Mouse (Mus musculus): Measurements from ENCODE around the gene Otop1. TPM values are rescaled to one million over a fixed set of nuclear protein-coding genes. Genes with fewer than 3 reads are reported as not detected.

The Otop1 gene
- not detected in 2 replicates for total RNA-seq (2014; rRNA removed)
- not detected in 2 replicates for polyA plus RNA-seq (2012; rRNA removed)

DNA sequence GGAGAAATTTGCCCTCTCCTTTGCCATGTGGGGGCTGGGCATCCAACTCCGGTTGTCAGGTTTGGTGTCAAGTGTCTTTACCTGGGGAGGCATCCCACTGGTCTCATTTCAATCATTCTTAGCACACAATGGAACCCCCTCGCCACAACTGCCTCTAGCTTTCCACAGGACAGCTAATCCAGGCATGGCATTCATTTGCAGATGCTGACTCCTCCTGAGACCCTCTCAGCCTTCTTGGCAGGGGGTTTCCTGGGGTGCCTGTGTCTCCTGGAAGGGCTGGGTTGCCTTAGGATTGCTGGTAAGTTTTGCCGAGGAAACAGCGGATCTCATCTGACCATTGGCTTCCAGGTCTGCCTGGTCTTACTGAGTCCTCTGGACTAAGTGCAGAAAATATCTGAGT lies at the start of gene Otop1:
Gene Otop1 (plus strand): TSS at position 202 of the 400 bp plus-strand sequence.
- TF ChIP-seq CTCF (IDR thresholded peaks at IDR 0.05; ENCODE audit: low read depth, low read length) (no peak), POLR2A (IDR thresholded peaks at IDR 0.05; ENCODE audit: extremely low read depth, insufficient read depth, low read length) (no peak)
- H3K79me2 ChIP-seq (ENCODE audit: control insufficient read depth, insufficient read depth, low read length): no peaks in the 10 kb centered on the region
- DNase-seq (ENCODE audit: extremely low read depth, low read depth, low spot score): no peak
- WGBS: 18% methylated on average over 4 of the region's 4 CpGs
- H3K4me1 ChIP-seq (ENCODE audit: control insufficient read depth, insufficient read depth, low read length): no peaks in the 10 kb centered on the region
- H3K27me3 ChIP-seq (ENCODE audit: control insufficient read depth, insufficient read depth, low read length): peaks cover 17% of the 10 kb centered on the region
- H3K9ac ChIP-seq (ENCODE audit: low read depth, low read length): no peak within 1 kb of the TSS
- no peak within 1 kb of the TSS for H3K4me3 ChIP-seq (ENCODE audit: insufficient read depth, low read depth, low read length)
- no peak within 1 kb of the TSS for H3K27ac ChIP-seq (replicated peaks; ENCODE audit: insufficient read depth, low read depth, low read length)
- peaks cover 4% of the 10 kb centered on the region; the same call in 1 of the 2 replicates for H3K36me3 ChIP-seq (ENCODE audit: control insufficient read depth, insufficient read depth, low read length)

DNA sequence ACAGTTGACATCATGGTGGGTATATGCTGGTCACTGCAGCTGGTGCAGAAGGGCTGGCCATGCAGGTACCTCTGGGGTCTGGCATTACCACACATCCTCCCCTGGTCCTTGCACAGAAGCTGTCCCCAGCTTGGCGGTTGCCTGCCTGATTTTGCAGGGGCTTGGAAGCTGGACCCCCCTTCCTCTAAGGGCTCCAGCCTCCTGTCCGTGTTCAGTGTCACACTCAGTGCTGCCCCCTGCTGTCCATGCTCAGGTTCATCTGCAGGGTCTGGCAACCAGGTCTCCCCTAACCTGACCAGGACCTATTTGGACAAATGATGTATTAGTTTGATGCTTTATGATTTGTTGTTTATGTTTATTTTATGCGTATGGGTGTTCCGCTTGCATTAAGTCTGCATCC lies 40.4 kb upstream of the Otop1 start:
- no peak for TF ChIP-seq POLR2A (IDR thresholded peaks at IDR 0.05; ENCODE audit: extremely low read depth, insufficient read depth, low read length)
- TF ChIP-seq CTCF (IDR thresholded peaks at IDR 0.05; ENCODE audit: low read depth, low read length): peak; percentile 81
- peaks cover 13% of the 10 kb centered on the region; the same call in 1 of the 2 replicates for H3K36me3 ChIP-seq (ENCODE audit: control insufficient read depth, insufficient read depth, low read length)
- no peak overlapping the region for H3K9ac ChIP-seq (ENCODE audit: low read depth, low read length)
- no peaks in the 10 kb centered on the region for H3K27me3 ChIP-seq (ENCODE audit: control insufficient read depth, insufficient read depth, low read length)
- peak; percentile 17 for DNase-seq (ENCODE audit: extremely low read depth, low read depth, low spot score)
- H3K4me1 ChIP-seq (ENCODE audit: control insufficient read depth, insufficient read depth, low read length): no peaks in the 10 kb centered on the region
- no peaks in the 10 kb centered on the region for H3K79me2 ChIP-seq (ENCODE audit: control insufficient read depth, insufficient read depth, low read length)
- H3K27ac ChIP-seq (replicated peaks; ENCODE audit: insufficient read depth, low read depth, low read length): no peak overlapping the region
- H3K4me3 ChIP-seq (ENCODE audit: insufficient read depth, low read depth, low read length): no peak overlapping the region
- 77% methylated on average over 4 of the region's 4 CpGs for WGBS

DNA sequence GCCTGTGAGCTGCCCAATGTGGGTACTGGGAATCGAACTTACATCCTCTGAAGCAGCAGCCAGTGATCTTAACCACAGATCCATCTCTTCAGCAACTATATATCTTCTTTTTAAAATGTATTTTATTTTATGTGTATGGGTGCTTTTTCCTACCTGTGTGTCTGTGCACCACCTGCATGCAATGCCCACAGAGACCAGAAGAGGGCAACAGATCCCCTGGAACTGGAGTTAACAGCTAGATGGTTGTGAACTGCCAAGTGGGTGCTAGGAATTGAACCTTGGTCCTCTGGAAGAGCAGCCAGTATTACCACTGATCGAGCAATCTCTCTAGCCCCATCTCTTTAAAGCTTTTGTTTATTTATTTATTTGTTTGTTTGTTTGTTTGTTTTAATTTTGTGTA lies 39.1 kb upstream of the Otop1 start:
- TF ChIP-seq CTCF (IDR thresholded peaks at IDR 0.05; ENCODE audit: low read depth, low read length) (no peak; the same call in 1 of the 2 replicates), POLR2A (IDR thresholded peaks at IDR 0.05; ENCODE audit: extremely low read depth, insufficient read depth, low read length) (no peak)
- no peak overlapping the region for H3K9ac ChIP-seq (ENCODE audit: low read depth, low read length)
- no peaks in the 10 kb centered on the region for H3K4me1 ChIP-seq (ENCODE audit: control insufficient read depth, insufficient read depth, low read length)
- H3K79me2 ChIP-seq (ENCODE audit: control insufficient read depth, insufficient read depth, low read length): no peaks in the 10 kb centered on the region
- DNase-seq (ENCODE audit: extremely low read depth, low read depth, low spot score): no peak
- peaks cover 11% of the 10 kb centered on the region; the same call in 1 of the 2 replicates for H3K36me3 ChIP-seq (ENCODE audit: control insufficient read depth, insufficient read depth, low read length)
- no peaks in the 10 kb centered on the region for H3K27me3 ChIP-seq (ENCODE audit: control insufficient read depth, insufficient read depth, low read length)
- H3K4me3 ChIP-seq (ENCODE audit: insufficient read depth, low read depth, low read length): no peak overlapping the region
- WGBS: 96% methylated on average over 2 of the region's 2 CpGs
- no peak overlapping the region for H3K27ac ChIP-seq (replicated peaks; ENCODE audit: insufficient read depth, low read depth, low read length)

DNA sequence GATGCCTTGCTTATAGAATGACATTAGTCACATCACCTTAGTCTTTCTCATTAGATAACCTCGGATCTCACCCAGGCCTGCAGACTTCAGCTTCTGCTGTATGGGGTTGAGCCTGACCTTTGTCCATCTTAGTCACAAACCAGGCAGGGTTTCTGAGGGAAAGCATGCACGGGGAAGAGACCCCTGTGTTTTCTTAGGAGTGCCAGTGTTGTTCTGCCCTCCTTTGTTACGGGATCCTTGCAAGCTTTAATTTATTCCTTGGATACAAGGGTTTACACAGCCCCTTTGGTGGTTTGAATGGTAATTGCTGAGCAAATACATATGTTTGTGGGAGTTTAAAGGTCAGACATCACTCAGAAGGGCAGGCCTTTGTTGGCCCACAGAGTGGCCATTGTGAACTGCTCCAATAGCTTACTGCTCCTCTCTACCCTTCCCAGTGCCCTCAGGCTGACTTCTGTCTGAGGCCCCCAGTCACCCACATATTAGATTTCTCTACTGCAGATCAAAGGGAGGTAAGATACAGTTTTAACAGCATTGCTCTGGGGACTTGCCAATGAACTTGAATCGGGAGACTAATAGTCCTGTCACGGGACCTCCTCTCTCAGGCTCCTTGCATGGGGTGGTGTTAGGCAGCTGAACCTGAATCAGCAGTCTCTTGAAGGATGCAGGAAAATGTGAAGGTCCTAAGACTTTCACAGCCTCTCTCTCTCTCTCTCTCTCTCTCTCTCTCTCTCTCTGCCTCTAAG lies 34.9 kb upstream of the Otop1 start:
- Histone ChIP-seq H3K36me3 (ENCODE audit: control insufficient read depth, insufficient read depth, low read length) (0 out of 2 replicates have a peak, but pooled peaks cover 1% of the 10 kb centered on the region), H3K79me2 (ENCODE audit: control insufficient read depth, insufficient read depth, low read length) (no peaks in the 10 kb centered on the region), H3K9ac (ENCODE audit: low read depth, low read length) (no peak overlapping the region), H3K4me1 (ENCODE audit: control insufficient read depth, insufficient read depth, low read length) (no peaks in the 10 kb centered on the region), H3K27me3 (ENCODE audit: control insufficient read depth, insufficient read depth, low read length) (no peaks in the 10 kb centered on the region), H3K4me3 (ENCODE audit: insufficient read depth, low read depth, low read length) (no peak overlapping the region), H3K27ac (replicated peaks; ENCODE audit: insufficient read depth, low read depth, low read length) (no peak overlapping the region)
- no peak for TF ChIP-seq POLR2A (IDR thresholded peaks at IDR 0.05; ENCODE audit: extremely low read depth, insufficient read depth, low read length)
- TF ChIP-seq CTCF (IDR thresholded peaks at IDR 0.05; ENCODE audit: low read depth, low read length): no peak
- 46% methylated on average over 5 of the region's 5 CpGs for WGBS
- no peak for DNase-seq (ENCODE audit: extremely low read depth, low read depth, low spot score)

DNA sequence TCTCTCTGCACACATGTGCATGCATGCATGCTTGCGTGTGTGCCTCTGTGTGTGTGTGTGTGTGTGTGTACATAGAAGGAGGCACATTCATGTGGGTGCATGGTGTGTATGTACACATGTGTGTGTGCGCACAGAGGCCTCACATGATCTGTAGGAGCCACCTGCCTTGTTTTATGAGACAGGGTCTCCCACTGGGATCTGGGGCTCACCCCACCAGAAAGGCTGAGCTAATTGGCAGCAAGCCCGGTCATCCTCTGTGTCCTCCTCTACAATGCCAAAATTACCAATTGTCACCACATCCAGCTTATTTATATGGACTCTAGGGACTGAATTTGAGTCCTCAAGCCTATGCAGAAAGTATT lies 34.3 kb upstream of the Otop1 start:
- no peaks in the 10 kb centered on the region for H3K79me2 ChIP-seq (ENCODE audit: control insufficient read depth, insufficient read depth, low read length)

DNA sequence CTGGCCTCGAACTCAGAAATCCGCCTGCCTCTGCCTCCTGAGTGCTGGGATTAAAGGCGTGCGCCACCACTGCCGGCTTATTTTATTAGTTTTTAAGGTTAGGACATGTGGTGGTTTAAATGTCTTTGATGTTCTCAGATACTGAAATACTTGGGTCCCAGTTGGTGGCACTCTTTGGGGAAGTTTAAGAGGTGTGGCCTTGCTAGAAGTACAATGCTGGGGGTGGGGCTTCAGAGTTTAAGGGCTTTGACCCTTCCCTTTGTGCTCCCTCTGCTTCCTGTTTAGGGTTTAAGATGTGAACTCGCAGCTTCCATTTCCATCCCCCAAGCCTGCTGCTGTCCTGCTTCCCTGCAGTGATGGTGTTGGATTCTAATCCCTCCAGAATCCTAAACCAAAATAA lies 33.8 kb upstream of the Otop1 start:
- no peak for TF ChIP-seq CTCF (IDR thresholded peaks at IDR 0.05; ENCODE audit: low read depth, low read length)
- TF ChIP-seq POLR2A (IDR thresholded peaks at IDR 0.05; ENCODE audit: extremely low read depth, insufficient read depth, low read length): no peak
- no peak overlapping the region for H3K4me3 ChIP-seq (ENCODE audit: insufficient read depth, low read depth, low read length)
- DNase-seq (ENCODE audit: extremely low read depth, low read depth, low spot score): no peak
- WGBS: 88% methylated on average over 6 of the region's 6 CpGs
- no peak overlapping the region for H3K9ac ChIP-seq (ENCODE audit: low read depth, low read length)
- no peaks in the 10 kb centered on the region for H3K79me2 ChIP-seq (ENCODE audit: control insufficient read depth, insufficient read depth, low read length)
- no peaks in the 10 kb centered on the region for H3K4me1 ChIP-seq (ENCODE audit: control insufficient read depth, insufficient read depth, low read length)
- H3K36me3 ChIP-seq (ENCODE audit: control insufficient read depth, insufficient read depth, low read length): no peaks in the 10 kb centered on the region
- no peak overlapping the region for H3K27ac ChIP-seq (replicated peaks; ENCODE audit: insufficient read depth, low read depth, low read length)
- H3K27me3 ChIP-seq (ENCODE audit: control insufficient read depth, insufficient read depth, low read length): no peaks in the 10 kb centered on the region

More for the DNA sequence above, 34.3 kb upstream of the Otop1 start:
- Histone ChIP-seq H3K27ac (replicated peaks; ENCODE audit: insufficient read depth, low read depth, low read length) (no peak overlapping the region), H3K4me1 (ENCODE audit: control insufficient read depth, insufficient read depth, low read length) (no peaks in the 10 kb centered on the region), H3K9ac (ENCODE audit: low read depth, low read length) (no peak overlapping the region), H3K4me3 (ENCODE audit: insufficient read depth, low read depth, low read length) (no peak overlapping the region), H3K36me3 (ENCODE audit: control insufficient read depth, insufficient read depth, low read length) (no peaks in the 10 kb centered on the region), H3K27me3 (ENCODE audit: control insufficient read depth, insufficient read depth, low read length) (no peaks in the 10 kb centered on the region)
- no peak for DNase-seq (ENCODE audit: extremely low read depth, low read depth, low spot score)
- TF ChIP-seq POLR2A (IDR thresholded peaks at IDR 0.05; ENCODE audit: extremely low read depth, insufficient read depth, low read length) (no peak), CTCF (IDR thresholded peaks at IDR 0.05; ENCODE audit: low read depth, low read length) (no peak)
- 95% methylated on average over 3 of the region's 3 CpGs for WGBS

Data from liver, adult 2 months (tissue).